Mouse (Mus musculus) adrenal gland (tissue): Measurements from ENCODE around the gene Soat2.

Experiments used
- intact Hi-C: fragments of 180-260 bp; cut with DNase I; formaldehyde crosslinking; loops from one replicate; pipeline ENCODE4 v1.15.1; 2025

The Soat2 gene

DNA sequence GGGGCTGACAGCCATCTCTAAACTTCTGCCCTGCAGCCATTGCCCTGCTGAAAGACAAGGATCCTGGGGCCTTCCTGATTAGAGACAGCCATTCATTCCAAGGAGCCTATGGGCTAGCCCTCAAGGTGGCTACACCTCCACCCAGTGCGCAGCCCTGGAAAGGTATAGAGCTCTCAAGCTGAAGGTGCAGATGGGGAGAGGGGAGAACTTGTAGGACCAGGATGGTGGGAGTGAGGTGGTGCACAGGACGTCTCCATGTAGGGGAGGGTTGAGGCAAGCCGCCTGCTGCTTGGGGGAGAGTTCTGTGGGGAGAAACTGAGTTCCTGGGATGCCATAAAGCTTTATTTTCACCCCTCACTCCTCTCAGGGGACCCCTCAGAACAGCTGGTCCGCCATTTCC lies 36.7 kb upstream of the Soat2 start:
- intact Hi-C loops = no loop called here

DNA sequence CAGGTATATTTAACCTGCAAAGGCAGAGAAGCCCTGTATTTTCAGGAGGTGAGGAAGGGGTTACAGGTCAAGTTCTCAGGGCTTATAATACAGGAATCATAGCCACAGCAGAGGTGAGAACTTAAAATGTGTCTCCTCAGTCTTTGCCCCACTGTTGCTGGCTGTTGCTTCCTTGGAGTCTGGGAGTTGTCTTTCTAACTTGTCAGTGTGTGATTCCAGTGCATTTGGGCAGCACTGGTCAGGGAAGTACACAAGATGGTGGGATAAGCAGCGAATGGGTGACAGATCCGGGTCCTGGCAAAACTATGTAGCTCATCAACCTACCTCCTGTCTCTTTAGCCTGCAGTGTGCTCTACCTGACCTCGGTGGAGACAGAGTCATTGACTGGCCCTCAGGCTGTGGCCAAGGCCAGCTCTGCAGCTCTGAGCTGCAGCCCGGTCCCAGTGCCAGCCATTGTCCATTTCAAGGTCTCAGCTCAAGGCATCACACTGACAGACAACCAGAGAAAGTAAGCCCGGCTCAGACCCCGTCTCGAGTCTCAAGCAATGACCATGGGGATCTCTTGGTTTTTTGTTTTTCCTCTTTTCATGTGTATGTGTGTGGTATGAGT lies 35.6 kb upstream of the Soat2 start:
- intact Hi-C loops = no loop called here

DNA sequence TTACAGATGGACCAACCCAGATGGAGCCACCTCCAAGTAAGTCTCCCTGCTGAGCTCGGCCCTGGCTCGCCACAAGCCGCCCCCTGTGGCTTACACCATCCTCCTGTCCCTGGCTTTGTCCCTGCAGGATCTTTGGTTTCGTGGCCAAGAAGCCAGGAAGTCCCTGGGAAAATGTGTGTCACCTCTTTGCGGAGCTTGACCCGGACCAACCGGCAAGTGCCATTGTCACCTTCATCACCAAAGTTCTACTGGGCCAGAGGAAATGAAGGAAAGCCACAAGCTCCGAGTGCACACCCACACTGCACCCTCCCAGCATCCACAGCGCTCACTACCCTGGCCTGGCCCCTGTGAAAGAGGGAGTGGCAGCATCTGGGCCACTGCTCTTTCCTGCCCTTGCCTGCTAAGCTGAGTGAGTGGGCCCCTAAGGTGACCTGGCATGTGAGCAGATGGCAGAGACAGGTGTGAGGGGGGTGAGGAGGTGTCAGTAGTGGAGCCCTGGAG lies 34.5 kb upstream of the Soat2 start:
- intact Hi-C loops = no loop called here

DNA sequence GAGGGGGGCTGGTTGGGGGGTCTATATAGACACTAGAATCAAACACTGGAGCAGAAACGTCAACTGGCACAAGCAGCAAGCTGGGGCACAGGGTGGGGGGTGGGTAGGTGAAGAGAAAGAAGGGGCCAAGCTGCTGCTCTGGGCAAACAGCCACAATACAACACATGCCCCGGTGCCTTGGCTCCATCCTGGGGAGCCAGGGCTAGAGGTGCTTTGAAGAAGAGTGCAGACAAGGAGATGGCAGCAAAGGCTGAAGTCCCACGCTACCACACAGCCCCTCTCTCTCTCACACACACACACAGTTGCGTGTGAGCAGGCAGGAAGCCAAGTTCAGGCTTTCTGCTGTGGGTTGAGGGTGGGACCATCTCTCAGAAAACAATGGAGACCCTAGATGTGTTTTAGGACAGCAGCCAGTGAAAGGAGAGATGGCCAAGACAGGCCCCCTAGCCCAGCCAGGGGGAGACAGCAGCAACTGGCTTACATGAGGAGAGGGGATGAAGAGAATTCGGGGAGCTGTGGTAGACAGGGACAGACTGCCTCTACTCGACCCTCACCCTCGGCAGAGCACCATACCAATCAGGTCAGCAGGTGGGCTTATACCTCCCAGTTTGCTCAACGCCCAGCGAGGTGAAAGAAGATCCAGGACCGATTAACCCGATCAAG lies 33.4 kb upstream of the Soat2 start:
- intact Hi-C loops = no loop called here

DNA sequence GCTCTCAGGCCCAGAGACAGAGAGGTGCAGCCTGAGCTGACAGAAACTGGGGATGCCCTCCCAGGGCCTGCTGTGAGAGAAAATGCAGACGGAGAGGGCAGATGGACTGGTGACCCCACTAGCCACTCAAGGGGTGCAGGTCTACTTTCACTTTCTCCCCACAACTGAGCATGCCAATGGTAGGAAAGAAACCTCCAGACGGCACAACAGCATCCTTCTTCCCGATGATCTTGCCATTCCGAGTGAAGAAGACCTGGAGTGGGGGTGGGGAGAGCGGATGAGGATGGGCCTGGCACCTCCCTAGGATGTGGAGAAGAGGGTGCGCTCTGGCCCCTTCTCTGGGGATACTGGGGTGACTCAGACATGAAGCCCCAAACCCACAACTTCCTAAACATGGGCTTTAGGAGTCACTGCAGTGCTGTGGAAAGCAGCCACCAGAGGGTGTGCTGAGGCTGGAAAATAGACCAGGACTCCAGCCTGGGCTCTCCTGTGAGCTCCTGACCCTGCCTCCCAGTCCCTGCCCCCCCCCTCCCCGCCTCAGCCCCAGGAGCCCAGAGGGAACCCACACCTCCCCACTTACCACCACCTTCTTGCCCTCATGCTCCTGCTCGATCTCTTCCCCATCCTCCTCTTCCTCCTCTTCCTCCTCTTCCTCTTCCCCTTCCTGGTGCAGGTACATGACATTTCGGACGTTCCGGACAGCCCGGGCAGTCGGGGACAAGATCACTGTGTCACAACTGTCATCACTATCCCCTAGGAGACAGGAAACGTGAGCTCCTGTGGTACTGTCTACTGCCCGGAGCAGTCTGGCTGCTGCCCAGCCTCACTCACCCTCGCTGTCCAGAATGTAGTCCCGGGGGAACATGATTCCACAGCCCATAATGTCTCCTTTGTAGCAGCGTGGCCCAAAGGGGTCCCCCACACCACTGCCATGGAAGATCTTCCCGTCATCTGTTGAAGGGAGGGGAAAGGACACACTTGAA lies 32.6 kb upstream of the Soat2 start:
- intact Hi-C loops = no loop called here

DNA sequence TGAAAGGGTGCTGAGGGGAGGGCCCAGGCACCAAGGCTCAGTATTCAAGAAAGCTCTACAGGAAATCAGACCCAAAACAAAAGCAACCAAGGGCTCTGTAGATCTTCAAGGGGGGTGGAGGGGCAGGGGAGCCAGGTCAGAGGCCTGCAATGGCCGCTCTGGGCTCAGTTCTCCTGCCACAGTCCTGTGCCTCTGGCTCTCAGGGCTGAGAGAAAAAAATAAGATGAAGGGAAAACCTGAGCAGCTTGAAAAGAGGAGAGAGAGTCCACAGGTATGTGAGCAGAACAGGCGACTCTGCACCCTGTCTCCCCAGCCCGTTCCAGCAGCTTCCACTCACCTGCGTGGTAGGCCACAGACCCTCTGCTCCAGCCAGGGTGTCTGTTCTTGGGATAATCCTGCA lies 31.7 kb upstream of the Soat2 start:
- intact Hi-C loops = no loop called here

DNA sequence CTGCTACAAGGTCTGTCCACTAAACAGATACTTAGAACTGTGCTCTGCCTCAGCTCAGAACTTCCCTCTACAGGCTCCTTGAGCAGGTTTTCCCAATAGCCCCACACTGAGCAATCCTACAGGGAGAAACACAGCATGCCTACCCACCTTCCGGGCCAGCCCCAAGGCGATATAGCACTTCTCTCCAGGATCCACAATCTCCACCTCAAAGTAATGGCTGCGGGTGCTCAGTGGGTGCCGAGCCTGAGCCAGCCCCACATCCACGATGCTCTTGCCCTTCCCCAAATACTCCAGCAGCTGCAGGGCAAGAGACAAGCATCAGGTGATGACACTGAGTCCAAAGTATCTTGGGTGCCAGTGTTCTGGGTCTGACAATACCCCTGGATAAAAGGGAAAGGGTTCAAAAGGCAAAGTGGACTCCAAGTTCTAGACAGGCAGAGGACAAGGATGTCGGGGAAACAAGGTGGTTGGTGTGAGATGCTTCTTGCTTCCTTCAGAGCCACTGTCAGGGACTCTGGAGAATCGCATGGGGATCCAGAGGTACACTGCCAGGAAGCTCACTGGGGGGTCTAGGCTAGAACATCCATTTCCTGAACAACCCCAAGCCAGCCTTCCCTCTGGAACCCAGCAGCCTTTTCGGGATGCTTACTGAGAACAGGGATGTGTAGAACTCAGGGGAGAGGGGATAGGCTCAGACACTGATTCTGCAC lies 31.1 kb upstream of the Soat2 start:
- intact Hi-C loops = no loop called here

DNA sequence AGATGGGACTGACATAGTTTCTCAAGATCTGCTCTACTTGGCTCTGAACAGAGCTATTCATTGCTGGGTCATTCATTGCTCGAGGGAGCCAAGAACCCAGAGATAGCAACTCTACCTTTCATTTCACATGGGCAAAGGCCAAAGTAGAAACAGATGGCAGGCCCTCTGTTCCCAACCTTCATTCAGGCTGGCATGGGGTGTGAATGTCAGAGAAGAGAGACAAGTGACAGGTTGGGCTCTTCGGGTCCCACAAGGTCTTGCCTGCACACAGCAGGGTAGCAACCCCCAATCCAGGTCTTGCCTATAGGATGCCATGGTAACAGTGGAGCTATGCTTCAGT lies 30.5 kb upstream of the Soat2 start:
- intact Hi-C loops = no loop called here

DNA sequence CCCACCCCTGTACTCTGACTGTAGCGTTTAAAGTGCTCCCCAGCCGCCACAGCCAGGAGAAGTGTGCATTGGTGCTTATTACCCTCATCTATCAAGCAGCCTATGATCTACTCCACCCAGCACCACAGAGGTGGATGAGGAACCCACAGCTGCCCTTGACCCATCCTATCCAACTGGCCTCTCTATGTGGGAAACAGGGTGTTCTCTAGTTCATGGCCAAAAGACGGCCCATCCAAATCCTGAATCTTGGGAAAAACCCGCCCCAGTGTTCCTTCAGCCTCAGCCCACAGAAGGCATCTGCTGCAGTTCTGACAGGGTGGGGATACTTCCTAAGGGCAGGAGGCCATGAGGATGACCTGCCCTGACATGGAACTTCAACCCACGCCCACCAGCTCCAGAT lies 29.8 kb upstream of the Soat2 start:
- intact Hi-C loops = no loop called here

DNA sequence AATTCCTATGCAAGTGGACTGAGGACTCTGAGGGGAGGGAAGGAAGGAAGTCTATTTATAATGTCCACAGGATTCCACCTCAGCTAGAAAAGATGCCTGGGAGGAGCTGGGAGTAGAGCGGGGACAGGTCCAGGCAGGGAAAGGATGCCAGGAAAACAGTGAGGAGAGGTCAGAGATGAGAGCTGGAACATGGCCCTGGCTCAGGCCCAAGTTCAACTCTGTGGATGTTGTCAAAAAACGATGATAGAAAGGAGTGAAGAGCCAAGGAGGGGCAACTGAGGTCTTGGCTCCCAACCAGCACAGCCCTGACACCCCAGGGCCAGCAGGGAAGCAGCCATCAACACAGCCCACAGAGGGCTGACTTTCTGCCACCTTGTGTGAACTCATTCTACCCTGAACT lies 24.0 kb upstream of the Soat2 start:
- intact Hi-C loops = no loop called here

DNA sequence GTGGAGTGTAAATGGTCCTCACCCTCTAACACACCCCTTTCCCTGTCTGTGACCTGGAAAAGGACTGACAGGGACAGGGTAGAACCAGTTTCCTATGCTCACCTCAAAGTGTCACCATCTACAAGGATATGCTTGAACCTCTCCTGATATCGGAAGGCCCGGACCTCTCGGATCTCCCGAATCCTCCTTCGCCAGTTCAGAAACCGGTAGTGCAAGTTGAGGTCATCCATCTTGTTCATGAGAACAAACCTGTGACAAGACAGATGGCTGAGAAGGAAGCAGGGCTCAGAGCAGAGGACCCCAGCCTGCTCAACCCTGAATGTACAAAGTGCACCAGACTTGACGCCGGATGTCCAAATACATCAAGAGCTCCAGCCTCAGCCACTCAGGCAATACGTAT lies 17.0 kb upstream of the Soat2 start:
- intact Hi-C loops = no loop called here

DNA sequence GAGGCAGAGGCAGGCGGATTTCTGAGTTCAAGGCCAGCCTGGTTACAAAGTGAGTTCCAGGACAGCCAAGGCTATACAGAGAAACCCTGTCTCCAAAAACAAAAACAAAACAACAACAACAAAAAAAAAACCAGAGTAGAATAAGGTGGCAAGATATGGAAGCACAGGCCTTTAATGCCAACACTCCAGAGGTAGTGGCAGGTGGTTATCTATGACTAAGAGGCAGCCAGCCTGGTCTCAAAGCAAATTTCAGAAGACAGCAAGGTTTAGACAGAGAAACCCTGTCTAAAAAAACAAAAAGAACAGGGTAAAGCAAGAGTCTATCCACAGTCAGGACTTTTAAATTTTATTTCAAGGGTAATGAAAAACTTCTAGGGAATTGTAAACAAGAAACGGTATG lies 15.6 kb upstream of the Soat2 start:
- intact Hi-C loops = no loop called here

DNA sequence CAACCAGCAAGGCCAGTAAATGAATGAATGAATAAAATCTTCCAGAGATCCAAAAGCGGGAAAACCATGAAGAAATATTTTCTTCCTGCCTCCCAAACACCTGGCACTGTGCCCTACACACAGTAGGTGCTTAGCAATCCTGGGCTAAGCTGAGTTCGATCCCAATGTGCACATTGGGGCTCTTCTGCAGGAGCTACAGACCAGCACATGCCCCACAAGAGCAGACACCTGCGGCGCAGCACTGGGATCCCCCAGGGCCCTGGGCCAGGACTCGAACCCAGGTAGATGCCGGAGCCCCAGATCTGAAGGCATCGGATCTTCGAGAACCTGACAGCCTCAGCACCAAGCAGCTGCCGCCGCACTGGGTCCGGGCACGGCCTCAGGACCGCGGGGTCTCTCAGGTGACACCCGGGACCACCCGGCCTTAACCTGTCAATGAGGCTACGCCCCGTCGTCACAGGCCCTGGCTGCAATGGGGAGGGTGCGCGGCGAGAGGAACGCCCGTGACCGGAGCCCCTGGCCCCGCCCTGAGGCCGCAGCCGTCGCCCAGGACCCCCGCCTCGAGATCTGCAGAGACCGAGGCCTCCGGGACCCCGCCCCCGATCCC lies 14.7 kb upstream of the Soat2 start:
- intact Hi-C loops = no loop called here

DNA sequence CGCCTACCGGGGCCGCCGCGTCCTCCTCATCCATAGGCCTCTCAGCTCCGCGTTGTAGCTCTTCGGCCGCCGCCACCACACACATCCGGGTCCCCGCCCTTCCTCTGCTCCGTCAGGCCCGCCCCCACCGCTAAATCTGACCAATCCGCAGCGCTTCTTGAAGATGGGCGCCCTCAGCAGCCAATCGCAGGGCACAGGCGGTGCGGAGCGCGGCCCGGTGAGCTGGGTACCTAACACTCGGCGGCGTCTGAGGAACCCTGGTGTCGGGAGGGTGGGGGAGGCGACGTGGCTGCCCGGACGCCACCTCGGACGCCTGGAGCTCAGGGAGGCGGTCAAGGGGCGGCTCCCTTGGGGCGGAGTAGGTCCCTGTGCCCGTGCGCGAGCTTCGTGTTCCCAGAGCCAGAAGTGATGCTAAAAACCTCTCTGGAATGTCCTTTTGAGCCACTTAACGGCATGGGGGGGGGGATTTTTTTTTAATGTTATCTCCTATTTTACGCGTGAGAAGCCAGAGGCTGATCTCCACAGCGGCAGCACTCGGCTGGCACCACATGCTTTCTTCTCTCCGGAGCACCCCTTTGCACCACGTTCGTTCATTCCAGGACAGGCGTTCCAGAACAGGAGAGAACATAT lies 14.1 kb upstream of the Soat2 start, which contains the start of gene Spryd3:
Gene Spryd3 (minus strand): TSS at position 106 of the 630 bp plus-strand sequence.
- intact Hi-C loops = no loop called here

DNA sequence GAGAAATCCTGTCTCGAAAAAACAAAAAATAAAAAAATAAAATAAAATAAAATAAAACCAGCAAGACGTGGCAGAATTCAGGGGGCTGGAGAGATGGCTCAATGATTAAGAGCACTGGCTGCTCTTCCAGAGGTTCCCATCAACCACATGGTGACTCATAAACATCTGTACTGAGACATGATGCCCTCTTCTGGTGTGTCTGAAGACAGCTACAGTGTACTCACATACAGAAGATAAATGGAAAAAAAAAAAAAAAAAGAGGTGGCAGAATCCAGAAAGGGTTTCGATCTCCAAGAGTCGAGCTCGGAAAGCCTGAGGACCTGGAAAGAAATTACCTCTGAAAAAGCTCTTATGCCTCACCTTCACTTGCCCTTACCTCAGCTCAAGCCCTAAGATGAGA lies 9.2 kb upstream of the Soat2 start:
- intact Hi-C loops = no loop called here

DNA sequence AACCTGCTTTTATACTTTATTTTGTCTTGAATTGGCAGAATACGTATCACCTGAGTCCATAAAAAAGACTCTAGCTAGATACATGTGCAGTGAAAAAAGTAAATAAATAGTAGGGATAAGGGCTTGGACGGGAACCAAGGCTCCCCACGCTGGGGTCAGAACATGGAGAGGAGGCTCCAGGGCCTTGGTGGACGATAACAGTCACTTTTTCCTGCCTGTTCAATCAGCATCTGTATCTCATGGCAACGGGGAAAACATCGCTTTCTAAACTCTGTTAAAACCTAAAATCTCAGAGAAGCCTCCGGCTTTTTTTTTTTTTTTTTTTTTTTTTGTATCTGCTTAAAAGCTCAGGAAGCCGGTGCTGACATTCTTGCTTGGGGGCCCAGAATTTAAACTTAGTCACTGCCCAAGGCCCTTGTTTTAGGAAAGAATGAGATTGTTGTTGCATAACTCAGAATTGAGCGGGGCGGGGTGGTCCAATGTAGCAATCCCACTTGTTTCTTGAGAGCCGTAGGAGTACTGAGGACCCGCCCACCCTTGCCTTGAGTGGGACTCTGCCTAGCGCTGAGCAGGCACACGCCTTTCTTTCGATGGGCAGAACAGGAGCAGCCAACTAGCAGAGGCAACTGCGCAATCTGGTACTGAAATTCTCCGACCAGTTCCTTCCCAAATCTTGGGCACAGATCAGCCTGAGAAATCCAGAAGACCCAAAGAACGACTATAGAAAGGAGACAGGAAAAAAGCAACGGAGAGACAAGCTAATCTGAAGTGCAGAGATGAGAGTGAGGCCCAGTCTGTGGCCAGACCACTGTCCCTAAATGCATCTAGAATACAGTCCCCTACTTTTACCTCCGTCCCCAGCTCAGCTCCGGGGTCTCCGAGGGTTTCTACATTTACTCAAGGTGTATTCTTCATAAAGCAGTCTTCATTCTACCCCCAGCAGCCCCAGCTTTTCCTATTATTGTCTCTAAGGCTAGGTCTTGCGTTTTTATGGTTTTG lies 7.1 kb upstream of the Soat2 start:
- intact Hi-C loops = no loop called here

DNA sequence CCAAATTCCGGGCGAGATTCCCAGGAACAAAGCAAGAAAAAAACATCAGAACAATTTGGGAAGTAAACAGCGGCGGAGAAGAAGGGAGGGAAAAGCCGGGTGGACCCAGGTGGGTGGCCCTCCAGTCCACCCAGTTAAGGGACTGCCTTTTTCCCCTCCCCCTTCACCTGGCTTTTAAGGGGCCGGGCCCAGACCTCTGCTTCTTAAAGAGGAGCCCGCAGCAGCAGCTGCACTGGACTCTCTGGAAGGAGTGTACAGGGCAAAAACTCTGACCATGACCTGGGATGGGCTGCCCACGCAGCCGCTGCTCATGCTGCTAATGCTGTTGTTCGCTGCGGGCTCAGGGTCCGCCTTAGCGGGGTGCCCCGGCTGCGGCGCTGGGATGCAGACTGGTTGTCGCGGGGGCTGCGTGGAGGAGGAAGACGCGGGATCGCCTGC lies 6.0 kb upstream of the Soat2 start, which contains the start of gene Igfbp6:
Gene Igfbp6 (plus strand): TSS at position 89 of the 438 bp plus-strand sequence.
- intact Hi-C loops = no loop called here

DNA sequence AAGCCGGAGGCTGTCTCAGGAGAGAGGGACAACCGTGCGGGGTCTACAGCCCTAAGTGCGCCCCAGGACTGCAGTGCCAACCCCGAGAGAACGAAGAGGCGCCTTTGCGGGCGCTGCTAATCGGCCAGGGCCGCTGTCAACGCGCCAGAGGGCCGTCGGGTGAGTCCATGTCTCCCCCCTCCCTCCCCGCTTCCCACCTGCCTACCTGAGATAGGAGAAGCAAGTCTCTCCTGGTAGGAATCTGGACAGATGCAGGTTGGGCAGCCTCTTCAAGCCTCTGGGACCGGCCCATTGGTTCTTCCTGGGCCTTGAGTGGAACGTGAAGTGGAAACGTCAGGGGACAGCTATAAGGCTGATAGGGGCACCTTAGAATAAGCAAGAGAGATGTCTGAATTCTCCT lies 5.6 kb upstream of the Soat2 start:
- intact Hi-C loops = loop anchor here (5.0 kb wide), 1 partner anchor 37 kb away; no protein-coding TSS in a partner anchor

DNA sequence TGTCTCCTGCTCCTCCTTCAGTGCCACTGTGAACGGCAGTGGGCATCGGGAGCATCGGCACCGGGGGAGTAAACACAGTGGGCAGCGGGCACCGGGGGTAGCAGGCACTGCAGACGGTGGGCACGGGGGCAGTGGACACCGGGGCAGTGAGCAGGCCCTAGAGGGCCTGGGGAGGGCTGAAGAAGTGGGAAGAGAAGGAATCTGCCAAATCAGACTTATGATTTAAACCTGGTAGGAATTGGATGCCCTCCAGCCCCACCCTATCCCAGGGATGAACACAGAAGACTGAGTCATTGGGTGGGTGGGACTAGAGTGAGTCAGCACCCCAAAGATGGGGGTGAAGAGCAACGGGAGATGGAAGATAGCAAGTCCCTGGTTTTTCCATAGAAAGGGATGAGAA lies 5.0 kb upstream of the Soat2 start:
- intact Hi-C loops = loop anchor here (5.0 kb wide), 1 partner anchor 38 kb away; no protein-coding TSS in a partner anchor
